Mouse (Mus musculus) MEL (cell line): ENCODE measurements around the gene Prex1. TPM values are rescaled to one million over a fixed set of nuclear protein-coding genes. Genes with fewer than 3 reads are reported as not detected.

Source experiments
- DNase-seq: peaks from one replicate; pipeline ENCODE4 v3.0.0; 2011; ENCODE audit warnings: low read depth, low spot score
- H3K27ac ChIP-seq: 2 replicates; pipeline ENCODE4 v1.5.1; 2012; ENCODE audit warnings: low read depth, mild to moderate bottlenecking, control low read depth, low read length, moderate library complexity; ENCODE audit not compliant: control insufficient read depth
- H3K27me3 ChIP-seq, 2 experiments: fragments of 150-350 bp in 1 of 2; sonication (generic) in 1 of 2; 2 replicates each; pipeline ENCODE4 v1.6.1; 2012; ENCODE audit warnings: low read length in 2 of 2, mild to moderate bottlenecking in 2 of 2, improper control_type of control experiment in 1 of 2, moderate library complexity in 1 of 2; ENCODE audit not compliant: insufficient read depth in 2 of 2, control insufficient read depth in 1 of 2
- H3K36me3 ChIP-seq, 2 experiments: 2 replicates each; pipeline ENCODE4 v1.6.1; 2012 to 2014; ENCODE audit warnings: low read length in 2 of 2, improper control_type of control experiment in 1 of 2, inconsistent platforms in 1 of 2, mild to moderate bottlenecking in 1 of 2; ENCODE audit not compliant: insufficient read depth in 2 of 2, control insufficient read depth in 1 of 2
- H3K4me1 ChIP-seq, 2 experiments: fragments of 150-350 bp in 1 of 2; sonication (generic) in 1 of 2; 2 replicates each; pipeline ENCODE4 v1.6.1; 2012; ENCODE audit warnings: low read length in 2 of 2, improper control_type of control experiment in 1 of 2, mild to moderate bottlenecking in 1 of 2; ENCODE audit not compliant: insufficient read depth in 2 of 2, control insufficient read depth in 1 of 2
- H3K4me3 ChIP-seq, 2 experiments: fragments of 150-350 bp in 1 of 2; sonication (generic) in 1 of 2; 2 replicates each; pipeline ENCODE4 v1.5.1; 2012; ENCODE audit warnings: low read depth in 2 of 2, low read length in 2 of 2, mild to moderate bottlenecking in 2 of 2, moderate library complexity in 2 of 2, control low read depth in 1 of 2, improper control_type of control experiment in 1 of 2; ENCODE audit not compliant: control insufficient read depth in 1 of 2, insufficient read depth in 1 of 2
- H3K79me2 ChIP-seq: 2 replicates; pipeline ENCODE4 v1.6.1; 2012; ENCODE audit warnings: mild to moderate bottlenecking, low read length, moderate library complexity; ENCODE audit not compliant: control insufficient read depth, poor library complexity, insufficient read depth
- H3K9ac ChIP-seq: 2 replicates; pipeline ENCODE4 v1.6.1; 2012; ENCODE audit warnings: low read depth, mild to moderate bottlenecking, control low read depth, low read length, moderate library complexity; ENCODE audit not compliant: control insufficient read depth, poor library complexity, severe bottlenecking
- H3K9me3 ChIP-seq: fragments of 150-350 bp; sonication (generic); replicated peaks from 2 replicates; pipeline ENCODE4 v1.6.1; 2012; ENCODE audit warnings: mild to moderate bottlenecking, low read length, improper control_type of control experiment, moderate library complexity; ENCODE audit not compliant: insufficient read depth
- EP300 ChIP-seq, 2 experiments: IDR thresholded peaks; 2 replicates each; pipeline ENCODE4 v1.6.1; 2011; ENCODE audit warnings: improper control_type of control experiment in 2 of 2, low read length in 2 of 2, low read depth in 1 of 2, mild to moderate bottlenecking in 1 of 2
- ETS1 ChIP-seq: IDR thresholded peaks from 2 replicates; pipeline ENCODE4 v1.6.1; 2012; ENCODE audit warnings: low read depth, mild to moderate bottlenecking, inconsistent platforms, low read length, improper control_type of control experiment, moderate library complexity
- GABPA ChIP-seq: IDR thresholded peaks from 2 replicates; pipeline ENCODE4 v1.6.1; 2012; ENCODE audit warnings: low read depth, mild to moderate bottlenecking, inconsistent platforms, low read length, improper control_type of control experiment, moderate library complexity
- GATA1 ChIP-seq: IDR thresholded peaks from 2 replicates; pipeline ENCODE4 v1.6.1; 2011; ENCODE audit warnings: low read depth, low read length, improper control_type of control experiment
- HCFC1 ChIP-seq: IDR thresholded peaks from 2 replicates; pipeline ENCODE4 v1.6.1; 2012; ENCODE audit warnings: low read depth, mild to moderate bottlenecking, inconsistent platforms, low read length, improper control_type of control experiment, moderate library complexity
- MAX ChIP-seq: IDR thresholded peaks from 2 replicates; pipeline ENCODE4 v1.6.1; 2011; ENCODE audit warnings: low read length, improper control_type of control experiment
- MEF2A ChIP-seq: IDR thresholded peaks from 2 replicates; pipeline ENCODE4 v1.6.1; 2014; ENCODE audit warnings: low read depth, mild to moderate bottlenecking, inconsistent platforms, low read length, improper control_type of control experiment; ENCODE audit not compliant: poor library complexity, insufficient replicate concordance, severe bottlenecking; ENCODE audit errors: extremely low read depth
- NELFE ChIP-seq: IDR thresholded peaks from 2 replicates; pipeline ENCODE4 v1.6.1; 2011; ENCODE audit warnings: low read depth, low read length, improper control_type of control experiment
- POLR2A ChIP-seq, 2 experiments: IDR thresholded peaks; 2 replicates each; pipeline ENCODE4 v1.6.1; 2011 to 2012; ENCODE audit warnings: low read length in 2 of 2, mild to moderate bottlenecking in 2 of 2, control low read depth in 1 of 2, improper control_type of control experiment in 1 of 2, low read depth in 1 of 2, moderate library complexity in 1 of 2; ENCODE audit not compliant: control insufficient read depth in 1 of 2, insufficient read depth in 1 of 2, poor library complexity in 1 of 2
- RCOR1 ChIP-seq: IDR thresholded peaks from 2 replicates; pipeline ENCODE4 v1.6.1; 2012; ENCODE audit warnings: low read depth, mild to moderate bottlenecking, inconsistent platforms, low read length, improper control_type of control experiment
- SIN3A ChIP-seq: IDR thresholded peaks from 2 replicates; pipeline ENCODE4 v1.6.1; 2012; ENCODE audit warnings: low read length, improper control_type of control experiment, inconsistent platforms
- TAL1 ChIP-seq: IDR thresholded peaks from 2 replicates; pipeline ENCODE4 v1.6.1; 2012; ENCODE audit warnings: mild to moderate bottlenecking, inconsistent platforms, low read length, moderate library complexity, mixed read lengths
- TCF12 ChIP-seq: IDR thresholded peaks from 2 replicates; pipeline ENCODE4 v1.6.1; 2014; ENCODE audit warnings: low read depth, mild to moderate bottlenecking, inconsistent platforms, low read length, improper control_type of control experiment, moderate library complexity
- ZMIZ1 ChIP-seq: IDR thresholded peaks from 2 replicates; pipeline ENCODE4 v1.6.1; 2012; ENCODE audit warnings: low read depth, mild to moderate bottlenecking, inconsistent platforms, low read length, improper control_type of control experiment, moderate library complexity
- polyA plus RNA-seq, 2 experiments: library from polyadenylated mRNA; stranded (reverse) in 1 of 2; unstranded in 1 of 2; fragments of >175 nt in 1 of 2; fragments of >200 nt in 1 of 2; gene quantifications; 2 replicates each; pipeline versions ENCODE4 v1.2.1 to v1.2.4; 2012; ENCODE audit warnings: low replicate concordance in 2 of 2, low read depth in 1 of 2; ENCODE audit not compliant: insufficient read length in 2 of 2, insufficient read depth in 1 of 2, missing spikeins in 1 of 2
- total RNA-seq: library from RNA; depleted of rRNA; stranded (reverse); fragments of 300-350 nt; gene quantifications from 2 replicates; pipeline ENCODE4 v1.2.3, GENCODE M21; 2012

The Prex1 gene
- total and polyA plus RNA-seq, 3 experiments, result 8.0 to 33.1 (median 15.8) TPM

- H3K9me3 ChIP-seq, result no peaks in the 10 kb centered on the region
- no peak overlapping the region for H3K4me3 ChIP-seq
- no peak for DNase-seq
- H3K27ac ChIP-seq, result no peak overlapping the region
- no peaks in the 10 kb centered on the region for H3K27me3 ChIP-seq
- H3K9ac ChIP-seq, result no peak overlapping the region
- H3K79me2 ChIP-seq, result no peaks in the 10 kb centered on the region
- no peak for TF ChIP-seq ETS1
- no peak for TF ChIP-seq TCF12
- TF ChIP-seq HCFC1, result no peak
- TF ChIP-seq NELFE, result no peak
- no peak for TF ChIP-seq TAL1
- no peak for TF ChIP-seq ZMIZ1
- no peak for TF ChIP-seq MAX
- no peak for TF ChIP-seq SIN3A
- TF ChIP-seq POLR2A (IDR thresholded peaks at IDR 0.05; ENCODE audit: control insufficient read depth in 1 of 2, insufficient read depth in 1 of 2, low read depth in 1 of 2, low read length in 2 of 2, poor library complexity in 1 of 2), result no peak
- peaks cover 0 to 6% of the 10 kb centered on the region in 2 experiments; a peak in 2 of 4 replicates for H3K4me1 ChIP-seq
- peaks cover 0 to 4% of the 10 kb centered on the region in 2 experiments; a peak in 2 of 4 replicates for H3K36me3 ChIP-seq
Measured at GRCm38 (mm10) chr2:166629941-166630674, 83.5 kb downstream of the Prex1 start.

- no peak for DNase-seq
Measured at GRCm38 (mm10) chr2:166627578-166627977, 86.1 kb downstream of the Prex1 start.

GRCm38 (mm10) chr2:166625219-166625618 lies 88.4 kb downstream of the Prex1 start:
- no peak overlapping the region for H3K27ac ChIP-seq
- no peaks in the 10 kb centered on the region for H3K79me2 ChIP-seq
- H3K9me3 ChIP-seq, result no peaks in the 10 kb centered on the region
- H3K9ac ChIP-seq, result no peak overlapping the region
- peaks cover 0 to 14% of the 10 kb centered on the region in 2 experiments; a peak in 2 of 4 replicates for H3K36me3 ChIP-seq
- H3K4me3 ChIP-seq, result no peak overlapping the region
- DNase-seq, result peak; percentile 76
- H3K4me1 ChIP-seq, result peaks cover 0 to 18% of the 10 kb centered on the region in 2 experiments; a peak in 2 of 4 replicates
- no peaks in the 10 kb centered on the region for H3K27me3 ChIP-seq
- TF ChIP-seq MEF2A (no peak), EP300 (IDR thresholded peaks at IDR 0.05; ENCODE audit: low read depth in 1 of 2, low read length in 2 of 2) (peak; percentile 31 to 49; a peak in 3 of 4 replicates), GABPA (no peak), TCF12 (peak; percentile 16; the same call in 1 of the 2 replicates), RCOR1 (0 out of 2 replicates have a peak, but pooled peaks have one; percentile 31), GATA1 (peak; percentile 42; the same call in 1 of the 2 replicates)

More at GRCm38 (mm10) chr2:166627578-166627977, 86.1 kb downstream of the Prex1 start:
- Histone ChIP-seq H3K9ac (no peak overlapping the region), H3K4me1 (peaks cover 0 to 6% of the 10 kb centered on the region in 2 experiments; a peak in 2 of 4 replicates), H3K36me3 (peaks cover 0 to 6% of the 10 kb centered on the region in 2 experiments; a peak in 2 of 4 replicates), H3K79me2 (no peaks in the 10 kb centered on the region), H3K9me3 (no peaks in the 10 kb centered on the region), H3K27me3 (no peaks in the 10 kb centered on the region), H3K27ac (no peak overlapping the region), H3K4me3 (no peak overlapping the region)
- TF ChIP-seq ETS1, result no peak
